Mouse (Mus musculus) testis, adult 10 weeks (tissue): ENCODE results near the gene Habp4. TPM values are rescaled to one million over a fixed set of nuclear protein-coding genes. Genes with fewer than 3 reads are reported as not detected.

Experiments used
- polyA plus RNA-seq: library from polyadenylated mRNA; stranded (reverse); fragments of 350-450 nt; fragmentation: Illumina TruSeq; extraction: RNeasy Lipid Tissue Mini Kit (QIAGEN cat#74804); gene quantifications from one replicate; pipeline ENCODE4 v1.2.3, GENCODE M21; 2014; ENCODE audit warnings: low read depth, low replicate concordance

Habp4 gene
- 85.9 TPM for polyA plus RNA-seq

DNA sequence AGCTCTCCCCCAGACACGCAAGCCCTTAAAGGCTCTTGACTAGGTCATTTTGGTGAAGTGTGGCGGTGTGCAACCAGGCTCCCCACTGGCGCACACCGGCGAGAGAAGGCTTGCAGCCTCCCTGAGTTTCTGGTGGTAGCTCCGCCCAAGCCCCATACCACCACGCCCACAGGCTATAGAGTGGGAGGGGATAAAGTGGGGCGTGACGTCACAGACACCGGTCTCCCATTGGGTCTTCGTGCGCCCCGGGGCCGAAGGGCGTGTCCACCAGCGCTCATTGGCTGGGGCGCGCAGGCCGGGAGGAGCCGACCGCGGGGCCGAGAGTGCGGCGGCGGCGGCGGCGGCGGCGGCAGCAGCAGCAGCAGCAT, at the start of gene Habp4:
Gene Habp4, plus strand, starts transcription at position 277 of the 368 bp plus-strand sequence.

GRCm38 (mm10) chr13:64128858-64129615, 32.6 kb upstream of the Habp4 start, which contains the start of gene Slc35d2:
TSS of gene Slc35d2 (minus strand) at chr13:64129368.

DNA sequence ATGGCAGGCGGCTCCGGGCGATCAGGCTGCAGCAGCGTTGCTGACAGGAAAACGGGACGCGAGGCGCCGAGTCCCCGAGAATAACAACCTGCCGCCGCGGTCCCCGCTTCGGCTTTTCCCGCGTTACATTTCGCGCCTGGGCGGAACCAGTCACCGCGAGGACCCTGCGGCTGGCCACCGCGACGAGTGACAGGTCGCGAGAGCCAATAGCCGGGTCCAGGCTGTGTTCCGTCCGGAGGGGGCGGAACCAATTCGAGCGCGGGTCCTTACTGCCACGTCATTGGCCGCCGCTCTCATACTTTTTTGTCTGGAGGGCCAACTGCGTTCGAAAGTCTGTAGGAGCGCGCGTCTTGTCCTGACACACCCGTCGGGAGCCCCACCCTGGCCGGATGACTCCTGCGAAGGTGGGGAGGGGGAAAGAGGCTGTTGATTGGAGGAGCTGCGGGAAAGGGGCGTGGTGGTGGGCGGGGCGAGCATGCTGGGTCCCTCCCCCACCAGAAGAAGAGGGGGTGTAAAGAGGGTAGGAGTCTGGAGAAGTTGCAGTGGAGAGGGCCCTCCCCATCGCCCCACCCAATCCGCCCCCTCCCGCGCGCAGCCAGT, 8.4 kb upstream of the Habp4 start, which contains the start of gene Zfp367:
Gene Zfp367, minus strand, starts transcription at position 120 of the 600 bp plus-strand sequence.

Other genes with a start within 250 kb of the Habp4 start
- gene Hsd17b3, start 72.6 kb upstream of the Habp4 start, polyA plus RNA-seq, result 93.2 TPM
- gene Slc35d2, start 32.5 kb upstream of the Habp4 start, polyA plus RNA-seq, result 1.4 TPM
- 83.7 TPM for gene Zfp367, start 8.6 kb upstream of the Habp4 start, polyA plus RNA-seq
- gene Cdc14b, start 113.5 kb downstream of the Habp4 start, polyA plus RNA-seq, result 186 TPM
- 17.1 TPM for gene Aaed1, start 150.9 kb downstream of the Habp4 start, polyA plus RNA-seq
- gene Ctsl, start 209.1 kb downstream of the Habp4 start, polyA plus RNA-seq, result 391 TPM